Mouse (Mus musculus) MN1 (cell line): ENCODE measurements around the gene Mgme1.

Experiments
- DNase-seq: peaks from one replicate; pipeline ENCODE4 v3.0.0-alpha.2; 2016; ENCODE audit warnings: low spot score

Gene Mgme1

GRCm38 (mm10) chr2:144264398-144265119, 5.9 kb upstream of the Mgme1 start:
- peak; percentile 22 for DNase-seq

GRCm38 (mm10) chr2:144265120-144265488, 5.4 kb upstream of the Mgme1 start:
- no peak for DNase-seq

GRCm38 (mm10) chr2:144265916-144266683, 4.4 kb upstream of the Mgme1 start:
- no peak for DNase-seq

GRCm38 (mm10) chr2:144267004-144267730, 3.3 kb upstream of the Mgme1 start:
- no peak for DNase-seq

GRCm38 (mm10) chr2:144267731-144268015, 2.8 kb upstream of the Mgme1 start:
- no peak for DNase-seq

GRCm38 (mm10) chr2:144268446-144269305, 1.8 kb upstream of the Mgme1 start:
- DNase-seq, result no peak

- no peak for DNase-seq
These were observed 1.2 kb upstream of the Mgme1 start for GRCm38 (mm10) chr2:144269306-144269650.

GRCm38 (mm10) chr2:144269679-144270475, 586 bp upstream of the Mgme1 start:
- DNase-seq, result peak; percentile 42

- DNase-seq, result no peak
These were observed 1.6 kb downstream of the Mgme1 start for GRCm38 (mm10) chr2:144272088-144272487.

GRCm38 (mm10) chr2:144274741-144275140, 4.3 kb downstream of the Mgme1 start:
- DNase-seq, result no peak

GRCm38 (mm10) chr2:144276885-144277284, 6.4 kb downstream of the Mgme1 start:
- no peak for DNase-seq

- peak; percentile 86 for DNase-seq
These were observed 9.3 kb downstream of the Mgme1 start for GRCm38 (mm10) chr2:144279742-144280141.

- no peak for DNase-seq
These were observed 10.1 kb downstream of the Mgme1 start for GRCm38 (mm10) chr2:144280568-144280967.

- no peak for DNase-seq
These were observed 11.0 kb downstream of the Mgme1 start for GRCm38 (mm10) chr2:144281417-144281816.

- DNase-seq, result no peak
These were observed 19.9 kb downstream of the Mgme1 start for GRCm38 (mm10) chr2:144290321-144290720.

GRCm38 (mm10) chr2:144291600-144292305, 21.3 kb downstream of the Mgme1 start:
- DNase-seq, result no peak

GRCm38 (mm10) chr2:144295145-144295735, 24.8 kb downstream of the Mgme1 start:
- DNase-seq, result no peak

- DNase-seq, result peak; percentile 61
These were observed 29.5 kb downstream of the Mgme1 start for GRCm38 (mm10) chr2:144299749-144300669.

GRCm38 (mm10) chr2:144301101-144301500, 30.6 kb downstream of the Mgme1 start:
- no peak for DNase-seq
